Mouse (Mus musculus): ENCODE measurements around the gene Nepro.

Nepro gene

DNA sequence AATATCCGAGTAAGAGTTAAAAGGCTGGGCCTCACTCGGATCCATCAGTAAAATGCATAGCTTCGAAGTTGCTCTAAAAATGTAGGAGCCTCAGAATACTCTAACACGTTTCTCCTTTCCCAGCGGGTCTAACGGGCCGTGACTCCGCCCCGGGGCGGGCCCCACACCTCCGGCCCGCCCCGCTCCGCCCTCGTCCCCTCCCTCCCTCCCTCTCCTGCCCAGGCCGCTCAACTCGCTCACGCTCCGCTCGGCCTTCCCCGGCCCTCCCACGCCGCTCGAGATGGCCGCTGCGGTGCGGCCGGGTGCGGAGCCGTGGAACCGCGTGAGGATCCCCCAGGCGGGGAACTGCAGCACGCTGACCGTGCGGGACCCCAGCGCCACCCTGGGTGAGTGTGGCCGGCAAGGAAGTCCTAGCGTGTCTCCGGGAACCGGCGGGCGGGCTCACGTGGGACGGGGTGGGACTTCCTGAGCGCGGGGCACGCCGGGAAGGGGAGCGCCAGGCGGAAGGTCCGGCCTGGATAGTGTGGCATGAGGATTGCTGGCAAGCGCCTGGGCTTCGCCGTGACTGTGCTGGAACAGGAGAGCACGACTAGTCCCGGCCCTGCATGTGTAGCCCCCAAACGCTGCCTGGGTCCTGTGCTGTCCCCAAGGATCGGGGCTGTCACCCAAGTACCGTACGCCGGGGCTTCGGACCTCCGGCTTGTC lies at the start of gene Nepro:
Nepro (plus strand) TSS at position 219 of the 705 bp plus-strand sequence.
- DNase-seq = peak; percentile 95 to 96

DNA sequence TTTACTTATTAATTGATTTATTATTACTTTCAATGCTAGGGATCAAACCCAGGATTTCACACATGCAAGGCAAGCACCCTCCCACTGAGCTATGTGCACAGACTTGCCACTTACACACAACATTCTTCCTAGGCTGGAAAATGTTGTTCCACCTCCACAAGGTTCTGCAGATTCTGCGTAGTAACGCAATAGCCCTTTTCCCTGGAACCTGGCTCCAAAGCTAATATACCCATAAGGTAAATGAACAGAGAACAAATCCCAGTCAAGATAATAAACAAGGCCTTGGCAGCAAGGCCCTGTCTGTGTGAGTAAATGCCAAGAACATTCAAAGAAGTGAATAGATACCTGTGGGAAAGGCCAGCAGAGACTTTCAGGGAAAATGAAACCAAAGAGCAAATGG lies 47.7 kb upstream of the Nepro start:
- no peak for DNase-seq

DNA sequence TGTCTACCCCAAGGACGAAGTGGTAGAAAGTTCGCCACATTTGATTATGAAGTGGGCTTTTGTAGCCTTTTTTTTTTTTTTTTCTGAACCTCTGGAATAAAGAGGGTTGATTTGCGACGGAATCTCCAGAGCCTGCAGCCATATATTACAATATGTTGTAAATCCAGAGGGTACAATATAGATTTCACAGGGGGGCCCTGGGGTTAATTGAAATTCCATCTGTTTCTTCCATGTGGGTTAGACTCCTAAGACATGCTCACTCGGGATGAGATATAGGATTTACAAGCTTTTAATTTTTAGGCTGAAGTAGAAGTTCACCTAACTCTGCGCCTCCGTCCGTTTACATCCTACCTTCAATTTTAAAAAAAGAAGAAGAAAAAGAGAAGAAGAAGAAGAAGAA lies 45.0 kb upstream of the Nepro start:
- DNase-seq = no peak

DNA sequence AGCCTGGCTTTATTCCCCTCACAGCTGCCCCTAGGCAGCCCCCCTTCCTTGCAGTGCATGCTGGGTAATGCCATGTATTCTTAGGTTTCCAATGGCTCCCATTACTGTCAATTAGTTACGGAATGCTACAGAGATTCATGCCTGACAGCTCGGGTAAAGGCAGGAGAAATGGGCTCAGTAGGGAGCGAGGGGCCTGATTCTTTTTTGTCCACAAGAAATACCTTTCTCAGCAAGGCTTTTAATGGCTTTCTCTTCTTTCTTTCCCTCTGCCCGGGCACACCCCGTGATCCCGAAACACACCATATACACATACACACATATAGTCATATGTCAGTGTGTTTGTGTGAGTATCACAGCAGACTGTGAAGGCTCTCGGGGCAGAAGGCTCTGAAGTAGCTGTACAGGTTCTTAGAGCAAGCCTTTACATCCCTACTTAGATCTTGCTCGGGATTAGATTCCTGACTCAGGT lies 44.6 kb upstream of the Nepro start:
- DNase-seq = no peak

DNA sequence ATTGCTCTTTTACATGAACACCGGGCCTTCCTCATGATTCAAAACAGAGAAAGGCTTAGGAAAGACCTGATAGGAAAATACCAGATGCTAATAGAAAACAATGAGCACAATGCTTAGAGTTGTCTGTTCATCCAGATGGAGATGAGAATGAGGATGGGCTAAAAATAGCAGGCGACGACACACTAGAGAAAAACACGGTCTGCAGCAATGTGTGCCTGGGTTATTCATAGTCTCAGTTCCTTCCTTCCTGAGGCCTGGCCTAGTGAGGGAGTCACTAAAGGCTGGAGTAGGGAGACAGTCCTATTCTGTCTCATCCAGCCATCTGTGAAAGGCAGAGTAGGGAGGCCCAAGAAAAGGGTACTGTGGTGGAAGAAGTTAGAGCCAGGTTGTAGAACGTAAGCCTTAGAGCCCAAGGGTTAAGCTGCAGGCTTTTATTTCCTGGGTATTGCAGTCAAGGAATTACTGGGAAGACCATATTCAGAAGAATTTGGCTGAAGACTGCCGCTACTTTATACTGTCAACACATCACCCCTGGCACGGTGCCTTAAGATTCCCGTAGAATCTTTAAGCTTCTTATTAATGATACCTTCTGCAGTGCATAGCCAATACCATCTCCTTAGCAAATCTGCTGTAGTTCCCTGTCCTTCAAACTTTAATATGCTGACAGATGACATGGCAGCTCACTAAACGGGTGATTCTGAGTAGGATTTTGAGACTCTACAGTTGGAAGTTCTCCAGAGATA lies 43.2 kb upstream of the Nepro start:
- DNase-seq = no peak

DNA sequence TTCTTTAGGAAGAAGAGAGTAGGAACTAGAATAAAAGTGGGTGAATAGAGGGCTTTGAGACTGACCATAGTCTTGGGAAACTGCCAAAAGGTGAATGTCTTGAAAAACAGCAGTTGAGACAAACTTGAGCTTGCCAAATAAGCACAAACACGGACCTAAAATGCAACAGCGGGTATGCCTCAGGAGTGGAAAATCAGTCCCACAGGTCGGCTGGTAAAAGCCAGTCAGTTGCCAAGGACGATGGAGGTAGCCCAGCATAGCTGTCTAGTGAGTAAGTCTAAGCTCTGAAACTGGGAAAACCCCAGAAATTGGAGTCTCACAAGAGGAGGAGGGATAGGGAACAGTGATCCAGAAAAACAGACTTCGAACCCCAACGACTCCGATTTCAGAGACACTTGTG lies 39.5 kb upstream of the Nepro start:
- no peak for DNase-seq

DNA sequence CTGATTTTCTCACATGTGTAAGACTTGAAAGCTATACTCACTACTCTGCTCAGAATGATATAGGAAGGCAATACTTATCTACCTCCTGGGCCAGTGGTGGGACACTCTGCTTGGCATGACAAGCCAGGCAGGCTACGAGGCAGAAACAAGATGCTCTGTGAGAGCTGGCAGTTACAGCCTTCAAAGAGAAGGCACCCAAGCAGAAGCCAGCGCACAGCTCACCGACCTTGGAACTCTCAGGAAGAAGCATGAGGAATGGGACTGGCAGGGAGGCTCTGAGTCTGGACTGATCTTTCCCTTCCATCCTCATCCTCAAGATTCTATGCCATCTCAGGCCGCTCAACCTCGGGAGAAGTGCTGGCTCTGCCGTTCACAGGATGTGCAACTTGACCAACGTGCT lies 38.7 kb upstream of the Nepro start:
- DNase-seq = no peak

DNA sequence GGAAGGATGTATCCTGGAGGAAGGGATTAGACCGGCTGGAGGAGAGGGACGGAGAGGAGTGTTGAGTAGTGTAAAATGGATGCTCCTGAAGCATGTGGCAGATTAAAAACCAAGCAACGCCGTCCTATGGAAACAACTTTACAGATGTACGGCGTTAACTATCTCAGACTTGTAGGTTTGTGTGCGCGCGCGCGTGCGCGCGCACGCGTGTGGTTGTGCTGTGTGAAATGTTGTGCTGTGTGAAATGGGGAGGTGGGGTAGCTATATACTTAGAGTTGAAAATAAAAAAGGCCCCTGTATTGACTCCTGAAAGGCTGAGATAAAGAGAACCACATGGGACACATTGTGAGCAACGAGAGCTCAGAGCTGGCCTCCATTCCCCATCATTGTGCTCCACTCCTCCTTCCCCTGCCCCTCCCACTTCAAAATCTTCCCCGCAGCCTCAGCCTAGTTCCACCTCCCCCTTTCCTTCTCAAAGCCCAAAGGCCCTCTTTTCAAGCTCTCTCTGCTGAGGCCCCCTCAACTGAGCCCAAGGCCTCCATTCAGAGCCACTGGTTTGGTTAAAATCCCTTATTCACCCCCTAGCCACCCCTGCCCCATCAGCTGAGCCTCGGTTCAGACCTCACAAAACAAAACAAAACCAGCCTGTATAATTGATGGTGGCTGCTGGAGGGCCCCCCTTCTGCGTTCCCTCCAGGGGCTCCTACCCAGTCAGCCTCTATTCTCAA lies 36.9 kb upstream of the Nepro start:
- DNase-seq = no peak

DNA sequence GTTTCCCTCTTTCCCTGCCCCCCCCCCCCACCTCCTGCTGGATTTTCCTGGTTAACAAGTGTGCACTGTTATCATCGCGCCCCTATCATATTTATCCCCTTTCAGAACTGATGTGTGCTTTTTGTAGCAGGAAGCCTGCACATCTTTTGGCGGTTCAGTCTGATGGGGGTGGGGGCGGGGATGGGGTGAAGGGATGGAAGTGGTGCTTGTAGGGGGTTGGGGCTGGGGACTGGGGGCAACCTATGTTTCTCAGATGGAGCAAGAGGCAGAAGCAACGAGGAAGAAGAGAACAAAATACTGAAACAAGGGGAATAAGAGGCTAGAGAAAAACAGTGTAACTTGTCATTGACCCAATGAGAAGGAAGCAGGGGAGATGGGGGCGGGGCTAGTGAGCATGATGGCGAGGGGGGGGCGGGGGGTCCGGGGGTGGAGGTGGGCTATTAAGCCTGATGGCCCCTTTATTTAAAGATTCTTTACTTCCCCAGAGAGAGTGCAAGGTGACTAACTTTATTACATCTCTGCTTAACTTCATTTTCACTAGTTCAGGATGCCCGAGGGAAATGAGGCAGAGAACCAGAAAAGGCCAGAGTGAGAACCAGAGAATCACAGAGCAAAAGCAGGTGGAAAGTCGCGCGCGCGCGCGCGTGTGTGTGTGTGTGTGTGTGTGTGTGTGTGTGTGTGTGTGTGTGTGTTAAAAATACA lies 36.2 kb upstream of the Nepro start:
- no peak for DNase-seq

DNA sequence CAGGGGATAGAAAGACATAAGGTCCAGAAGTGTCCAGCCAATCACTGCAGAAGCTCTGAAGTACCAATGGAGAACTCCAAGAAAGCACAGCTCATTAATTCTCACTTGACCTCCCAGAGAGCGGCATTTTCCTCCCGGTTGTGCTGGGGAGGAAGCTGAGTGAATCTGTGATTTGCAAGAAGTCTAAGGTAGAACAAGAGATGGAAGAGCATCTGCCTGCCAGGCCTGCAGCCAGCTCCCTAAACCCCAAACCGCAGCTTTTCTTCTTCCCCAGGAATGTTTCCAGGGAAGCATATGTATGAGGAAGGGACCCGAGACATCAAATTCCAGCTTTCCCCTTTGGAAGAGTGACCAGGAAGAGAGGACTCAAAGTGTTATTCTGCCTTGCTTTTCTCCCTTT lies 35.6 kb upstream of the Nepro start:
- no peak for DNase-seq

DNA sequence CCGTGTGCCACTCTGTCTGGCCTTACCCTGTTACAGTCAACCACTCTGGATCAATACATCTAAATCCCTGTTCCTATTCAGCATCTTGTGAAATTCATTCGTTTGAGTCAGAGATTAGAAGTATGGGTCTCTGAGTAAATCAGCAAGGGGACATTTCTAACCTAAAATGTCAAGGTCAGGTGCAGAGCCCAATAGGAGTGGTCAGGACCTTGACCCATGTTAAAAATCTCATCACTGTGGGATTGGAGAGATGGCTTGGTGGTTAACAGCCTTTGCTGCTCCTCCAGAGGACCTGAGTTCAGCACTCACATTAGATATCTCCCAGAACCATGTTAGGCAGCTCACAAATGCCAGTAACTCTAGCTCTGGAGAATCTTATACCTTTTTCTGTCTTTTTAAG lies 33.6 kb upstream of the Nepro start:
- no peak for DNase-seq

DNA sequence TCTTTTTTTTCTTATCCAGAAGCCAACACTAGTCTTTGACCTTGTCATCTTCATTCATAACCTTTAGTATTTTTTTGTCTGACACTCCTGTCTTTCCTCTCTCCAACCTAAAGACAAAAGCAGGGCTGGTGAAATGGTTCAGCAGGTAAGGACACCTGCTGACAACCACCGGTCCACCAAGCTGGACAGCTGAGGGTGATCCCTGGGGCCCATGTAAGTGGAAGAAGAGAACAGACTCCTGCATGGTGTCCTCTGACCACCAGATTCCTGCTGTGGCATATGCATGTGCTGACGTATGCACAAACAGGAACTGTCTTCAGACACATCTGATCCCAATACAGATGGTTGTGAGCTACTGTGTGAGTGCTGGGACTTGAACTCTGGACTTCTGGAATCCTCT lies 33.0 kb upstream of the Nepro start:
- DNase-seq = no peak

DNA sequence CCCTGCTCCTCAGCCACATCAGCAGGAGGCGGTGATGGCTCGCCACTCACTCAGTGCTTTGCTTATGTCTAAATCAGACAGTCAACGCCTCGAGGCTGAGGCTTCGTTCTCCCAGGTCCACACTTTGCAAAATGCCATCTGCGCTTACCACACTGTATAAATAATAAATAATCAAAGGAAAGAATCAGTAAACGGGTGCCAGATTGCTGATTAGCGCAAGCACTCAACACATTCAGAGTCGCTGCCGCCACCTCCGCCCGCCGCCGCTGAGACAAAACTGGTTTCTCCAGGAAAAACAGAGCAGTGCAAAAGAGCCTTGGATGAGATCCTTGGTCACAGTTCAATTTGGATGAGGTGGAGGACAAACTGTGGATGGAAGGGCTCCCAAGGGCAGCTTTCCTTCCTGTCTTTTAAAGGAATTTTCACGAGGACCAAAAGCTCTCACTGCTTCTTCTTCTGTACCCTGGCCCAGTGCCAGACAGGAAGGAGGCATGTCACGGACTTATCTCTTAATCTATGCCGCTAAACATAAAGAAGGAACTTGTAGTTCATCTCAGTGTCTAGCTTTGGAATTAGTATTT lies 32.5 kb upstream of the Nepro start:
- DNase-seq = peak; percentile 57 to 68

DNA sequence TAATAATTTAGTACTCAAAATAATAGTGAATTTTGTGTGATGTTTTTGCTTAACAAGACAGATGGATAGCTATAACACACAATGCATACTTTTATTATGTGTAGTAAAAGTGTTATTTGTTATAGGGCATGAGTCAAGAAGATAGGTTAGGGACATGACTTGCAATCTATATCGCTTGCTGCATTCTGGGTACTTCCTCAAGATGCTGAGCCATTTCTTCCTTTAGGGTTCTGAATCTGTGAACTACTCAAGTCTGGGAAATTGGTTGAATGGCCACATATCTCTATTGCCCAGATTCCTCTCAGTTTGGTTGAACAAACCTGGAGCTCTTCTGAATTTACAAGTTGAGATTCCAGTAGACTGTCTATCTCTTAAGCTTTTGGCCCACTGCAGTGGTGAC lies 31.6 kb upstream of the Nepro start:
- no peak for DNase-seq

DNA sequence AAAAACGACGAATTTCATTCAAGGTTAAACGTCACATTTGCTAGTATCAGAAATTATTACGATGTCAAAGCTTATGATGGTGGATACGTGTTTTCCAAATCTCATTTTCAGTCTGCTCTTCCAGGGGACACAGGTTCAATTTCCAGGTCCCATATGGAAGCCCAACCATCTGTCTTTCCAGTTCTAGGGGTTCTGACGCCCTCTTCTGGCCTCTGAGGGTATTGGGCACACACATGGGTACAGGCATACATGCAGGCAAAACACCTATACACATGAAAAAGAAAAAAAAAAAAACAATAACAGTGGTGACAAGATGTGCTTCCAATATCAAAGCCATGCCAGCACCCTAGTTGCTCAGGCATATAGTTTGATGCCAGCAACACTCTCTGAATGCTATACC lies 30.4 kb upstream of the Nepro start:
- no peak for DNase-seq

DNA sequence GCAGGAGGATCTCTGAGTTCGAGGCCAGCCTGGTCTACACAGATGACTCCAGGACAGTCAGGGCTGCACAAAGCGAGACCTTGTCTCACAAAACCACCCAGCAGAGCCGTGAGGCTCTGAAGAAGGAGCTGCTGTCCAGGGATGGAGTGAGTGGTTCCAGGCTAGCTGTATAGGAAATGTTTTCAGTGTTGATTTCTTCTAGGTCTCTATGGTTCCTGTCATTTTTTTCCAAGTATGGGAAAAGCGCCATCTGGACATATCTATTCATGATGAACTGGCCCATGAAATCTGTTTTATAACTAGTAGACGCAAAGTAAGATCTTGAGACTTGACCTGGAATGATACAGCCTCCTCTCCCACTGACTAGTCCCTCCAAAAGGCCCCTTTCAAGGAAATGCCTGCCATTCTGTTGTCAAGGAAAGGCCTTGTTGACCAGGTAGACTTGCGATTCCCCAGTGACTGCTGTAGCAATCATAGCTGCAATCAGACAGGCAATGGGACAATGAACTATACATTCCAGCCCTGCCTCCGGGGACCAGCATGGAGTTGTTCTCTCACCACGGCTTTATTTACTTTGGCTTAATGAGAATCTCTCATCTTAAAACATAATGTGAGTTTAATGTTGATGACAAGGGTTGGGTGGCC lies 28.8 kb upstream of the Nepro start:
- DNase-seq = no peak

DNA sequence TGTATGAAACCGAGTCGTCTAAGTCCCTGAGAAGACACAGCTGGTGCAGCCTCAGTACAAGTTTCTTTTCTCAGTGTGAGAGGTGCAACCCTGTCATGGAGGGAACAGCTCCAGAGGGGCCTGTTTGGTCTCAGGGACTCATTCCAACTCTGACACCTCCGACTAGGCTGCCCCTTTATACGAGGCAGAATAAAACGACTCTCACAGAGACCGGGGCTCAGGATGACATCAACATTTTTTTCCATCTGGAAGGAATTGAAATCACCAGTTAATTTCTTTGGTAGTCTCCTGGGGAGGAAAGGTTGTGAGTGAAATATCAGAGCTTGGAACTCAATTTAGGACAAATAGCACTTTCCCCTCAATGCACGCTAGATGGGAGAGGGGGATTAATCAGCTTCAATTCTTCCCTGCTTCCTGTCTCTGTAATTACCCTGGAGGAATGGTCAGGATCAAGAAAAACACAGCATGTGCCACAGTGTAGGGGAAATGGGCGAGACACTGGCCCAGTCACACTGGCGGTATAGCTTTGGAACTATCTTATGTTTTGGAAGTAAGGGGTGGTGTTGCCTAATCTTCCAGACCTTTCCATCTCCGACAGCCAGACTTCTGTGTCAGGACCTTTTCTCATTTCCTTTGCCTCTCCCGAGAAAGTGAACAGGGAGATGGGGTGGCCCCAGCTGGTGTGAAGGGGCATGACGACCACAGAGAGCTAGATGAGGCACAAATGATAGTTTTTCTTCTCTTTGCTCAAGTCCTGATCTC lies 28.1 kb upstream of the Nepro start:
- no peak for DNase-seq

DNA sequence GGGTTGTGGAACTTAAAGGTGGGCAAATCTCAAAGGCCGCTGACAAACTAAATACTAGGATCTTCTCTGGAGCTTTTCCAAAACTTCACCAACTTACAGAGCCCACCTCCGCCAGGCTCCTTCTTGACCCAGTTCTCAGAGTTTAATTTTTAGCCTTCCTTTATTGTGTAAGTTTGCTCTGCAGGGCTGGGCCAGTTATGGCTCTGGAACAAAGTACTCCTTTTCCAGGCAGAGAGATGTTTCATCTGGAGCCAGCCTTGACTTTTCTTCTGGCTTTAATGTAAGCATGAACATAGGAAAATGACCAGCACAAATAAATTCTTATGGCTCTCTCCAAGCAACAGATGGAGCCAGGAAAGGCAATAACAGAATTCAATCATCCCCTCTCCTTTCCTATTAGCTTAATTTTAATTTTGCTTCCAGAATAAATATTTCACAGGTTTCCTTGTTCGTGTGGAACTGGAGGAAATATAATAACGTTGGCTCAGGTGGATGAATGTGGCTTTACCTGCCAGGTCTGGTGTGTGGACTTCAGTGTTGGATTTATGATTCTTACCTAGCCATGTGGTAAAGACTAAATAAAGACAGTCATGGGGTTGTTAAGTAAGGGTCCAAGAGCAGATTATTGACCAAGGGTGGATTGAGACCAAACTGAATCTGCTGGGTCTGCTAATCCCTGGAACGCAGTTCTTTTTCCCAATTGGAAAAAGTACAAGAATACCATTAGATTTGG lies 26.5 kb upstream of the Nepro start:
- no peak for DNase-seq

DNA sequence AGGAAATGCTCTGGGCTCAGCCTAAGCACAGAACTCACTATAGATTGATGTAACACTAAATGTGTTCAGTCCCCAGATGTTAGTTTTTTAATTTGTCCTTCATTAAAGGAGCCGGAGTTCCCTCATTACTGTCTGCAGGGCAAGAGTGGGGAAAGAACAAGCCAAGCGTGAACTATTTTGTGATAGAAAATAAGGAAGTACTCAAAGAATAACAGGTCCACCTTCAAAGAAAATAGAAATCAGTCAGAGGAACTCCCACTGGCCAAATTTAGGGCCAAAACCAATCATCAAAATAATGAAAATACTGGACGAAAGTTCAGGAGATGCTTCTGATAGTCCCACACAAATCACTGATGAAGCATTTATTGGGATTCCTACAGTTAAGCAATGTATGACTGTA lies 22.9 kb upstream of the Nepro start:
- DNase-seq = no peak

DNA sequence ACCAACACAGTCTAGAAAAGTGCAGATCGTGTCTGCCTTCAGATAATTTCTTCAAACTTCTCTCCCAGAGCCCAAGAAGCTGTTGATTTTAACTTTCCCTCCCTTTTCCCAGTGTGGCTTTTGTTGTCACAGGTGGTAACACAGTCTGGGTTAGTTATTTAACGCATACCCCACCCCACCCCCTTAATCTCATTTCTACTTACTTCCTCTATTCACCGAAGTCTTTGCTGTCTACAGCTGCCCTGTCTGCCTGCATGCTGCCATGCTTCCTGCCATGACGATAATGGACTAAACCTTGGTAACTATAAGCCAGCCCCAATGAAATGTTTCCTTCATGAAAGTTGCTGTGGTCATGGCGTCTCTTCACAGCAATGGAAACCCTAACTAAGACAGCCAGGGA lies 21.8 kb upstream of the Nepro start:
- DNase-seq = no peak

DNA sequence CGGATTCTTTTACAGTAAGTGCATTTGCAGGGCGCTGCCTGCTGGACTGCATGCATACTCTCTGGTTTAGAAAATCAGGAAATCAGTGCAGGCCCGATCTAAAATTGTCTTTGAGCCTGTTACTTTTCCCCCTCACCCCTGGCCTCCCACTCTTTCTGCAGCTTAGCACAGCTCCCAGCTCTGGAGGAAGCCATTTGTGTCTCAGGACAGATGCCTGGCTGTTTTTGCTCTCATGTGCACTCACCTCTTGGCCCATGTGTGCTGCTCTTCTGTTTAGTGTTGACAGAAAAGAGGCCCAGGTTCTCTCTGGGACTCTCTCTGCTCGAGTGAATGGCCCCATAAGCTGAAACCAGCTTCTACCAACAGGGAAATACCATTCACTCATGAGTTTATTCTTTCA lies 20.6 kb upstream of the Nepro start:
- DNase-seq = no peak
